Mouse (Mus musculus) cerebellum, adult 2 months (tissue): ENCODE measurements around the gene Cactin.

Experiments used
- CTCF ChIP-seq: fragments of 200-500 bp; IDR thresholded peaks from 2 replicates; pipeline ENCODE4 v1.5.1; 2011; ENCODE audit warnings: low read depth, mild to moderate bottlenecking, control low read depth, low read length, moderate library complexity, borderline replicate concordance; ENCODE audit not compliant: insufficient read depth
- POLR2A ChIP-seq: fragments of 200-500 bp; IDR thresholded peaks from 2 replicates; pipeline ENCODE4 v1.6.1; 2011; ENCODE audit warnings: low read length, control low read depth, borderline replicate concordance; ENCODE audit not compliant: insufficient read depth

- TF ChIP-seq CTCF (peak; percentile 54; the same call in 1 of the 2 replicates), POLR2A (no peak)
Measured at GRCm38 (mm10) chr10:81341333-81341949, 20.5 kb downstream of the Cactin start.
